Mouse (Mus musculus) thymus, adult 2 months (tissue): Measurements from ENCODE around the gene Slc40a1.

ENCODE experiments used
- CTCF ChIP-seq: fragments of 200-500 bp; IDR thresholded peaks from 2 replicates; pipeline ENCODE4 v1.5.1; 2012; ENCODE audit warnings: mild to moderate bottlenecking, control low read depth, low read length, moderate library complexity, borderline replicate concordance; ENCODE audit not compliant: control insufficient read depth, poor library complexity, insufficient read depth; ENCODE audit errors: extremely low read depth
- POLR2A ChIP-seq: fragments of 200-500 bp; IDR thresholded peaks from 2 replicates; pipeline ENCODE4 v1.6.1; 2012; ENCODE audit warnings: mild to moderate bottlenecking, low read length, control low read depth, moderate library complexity; ENCODE audit not compliant: control insufficient read depth, poor library complexity, insufficient read depth; ENCODE audit errors: extremely low read depth

DNA sequence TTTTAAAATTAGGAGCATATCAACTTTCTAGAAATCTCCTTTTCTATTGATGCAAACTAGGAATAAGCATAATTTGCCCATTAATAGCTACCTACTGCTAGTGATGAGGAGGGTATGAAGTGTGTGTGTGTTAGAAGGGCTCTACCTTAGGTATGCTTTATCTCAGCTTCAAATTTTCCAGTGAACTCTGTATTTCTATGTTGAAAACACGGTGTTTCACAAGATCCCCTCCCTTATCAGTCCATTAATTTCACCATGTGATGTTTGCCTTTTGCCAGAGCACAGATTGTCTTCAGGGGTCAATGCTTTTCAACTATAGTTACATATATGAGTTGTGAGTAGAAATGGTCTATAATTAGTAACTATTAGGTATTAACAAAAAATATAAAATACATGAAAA lies 28.3 kb downstream of the Slc40a1 start:
- TF ChIP-seq CTCF = no peak
- TF ChIP-seq POLR2A = no peak
